Mouse (Mus musculus) CH12.LX (cell line): ENCODE results near the gene Gm49342. TPM values are rescaled to one million over a fixed set of nuclear protein-coding genes. Genes with fewer than 3 reads are reported as not detected.

ENCODE experiments used
- DNase-seq: peaks from one replicate; pipeline ENCODE4 v3.0.0-alpha.2; 2013; ENCODE audit errors: extremely low read depth
- H3K27ac ChIP-seq: 2 replicates; pipeline ENCODE4 v1.5.1; 2012; ENCODE audit warnings: low read depth, mild to moderate bottlenecking, control low read depth, moderate library complexity; ENCODE audit not compliant: insufficient read depth
- H3K27me3 ChIP-seq: replicated peaks from 2 replicates; pipeline ENCODE3; 2012; ENCODE audit warnings: inconsistent platforms
- H3K36me3 ChIP-seq, 2 experiments: replicated peaks in 1 of 2; 2 replicates each; pipeline versions ENCODE3 to v1.6.1; 2012; ENCODE audit warnings: inconsistent platforms in 1 of 2, low read length in 1 of 2, mild to moderate bottlenecking in 1 of 2, mixed read lengths in 1 of 2, moderate library complexity in 1 of 2; ENCODE audit not compliant: control insufficient read depth in 1 of 2, insufficient read depth in 1 of 2
- H3K4me1 ChIP-seq, 2 experiments: 2 replicates each; pipeline ENCODE4 v1.6.1; 2012; ENCODE audit warnings: inconsistent platforms in 1 of 2, moderate library complexity in 1 of 2; ENCODE audit not compliant: insufficient read depth in 2 of 2, control insufficient read depth in 1 of 2
- H3K4me2 ChIP-seq: 2 replicates; pipeline ENCODE4 v1.6.1; 2012; ENCODE audit warnings: low read depth, mild to moderate bottlenecking, control low read depth; ENCODE audit not compliant: poor library complexity, insufficient read depth, severe bottlenecking
- H3K4me3 ChIP-seq, 3 experiments: fragments of 150-350 bp in 1 of 3; sonication (generic) in 1 of 3; replicated peaks in 1 of 3; 2 replicates each; pipeline versions ENCODE3 to v1.5.1; 2011 to 2012; ENCODE audit warnings: low read depth in 2 of 3, low read length in 2 of 3, mild to moderate bottlenecking in 2 of 3, moderate library complexity in 2 of 3, control low read depth in 1 of 3, improper control_type of control experiment in 1 of 3, inconsistent platforms in 1 of 3, mixed read lengths in 1 of 3; ENCODE audit not compliant: poor library complexity in 1 of 3
- H3K79me2 ChIP-seq: replicated peaks from 2 replicates; pipeline ENCODE4 v1.6.1; 2012; ENCODE audit warnings: mild to moderate bottlenecking, moderate library complexity; ENCODE audit not compliant: control insufficient read depth, poor library complexity, insufficient read depth, severe bottlenecking; ENCODE audit errors: extremely low read depth
- H3K9ac ChIP-seq: 2 replicates; pipeline ENCODE4 v1.6.1; 2012; ENCODE audit warnings: low read depth, mild to moderate bottlenecking, control low read depth, moderate library complexity; ENCODE audit not compliant: insufficient read depth
- H3K9me3 ChIP-seq: replicated peaks from 2 replicates; pipeline ENCODE3; 2012; ENCODE audit warnings: low read length, inconsistent platforms, mixed read lengths
- BHLHE40 ChIP-seq: IDR thresholded peaks from 2 replicates; pipeline ENCODE4 v1.6.1; 2011; ENCODE audit warnings: mild to moderate bottlenecking, low read depth, low read length, improper control_type of control experiment
- CHD1 ChIP-seq: IDR thresholded peaks from 2 replicates; pipeline ENCODE4 v1.6.1; 2012; ENCODE audit warnings: low read depth, low read length, improper control_type of control experiment, inconsistent platforms
- CTCF ChIP-seq, 2 experiments: IDR thresholded peaks in 1 of 2; conservative IDR thresholded peaks in 1 of 2; 2 replicates each; pipeline ENCODE4 v1.5.1; 2011 to 2012; ENCODE audit warnings: low read depth in 2 of 2, low read length in 2 of 2, improper control_type of control experiment in 1 of 2, inconsistent platforms in 1 of 2, mild to moderate bottlenecking in 1 of 2, moderate library complexity in 1 of 2
- E2F4 ChIP-seq: IDR thresholded peaks from 2 replicates; pipeline ENCODE4 v1.6.1; 2011; ENCODE audit warnings: low read depth, low read length, improper control_type of control experiment; ENCODE audit not compliant: insufficient replicate concordance
- ELF1 ChIP-seq: IDR thresholded peaks from 2 replicates; pipeline ENCODE4 v1.6.1; 2014; ENCODE audit warnings: low read depth, mild to moderate bottlenecking, inconsistent platforms, low read length, improper control_type of control experiment
- EP300 ChIP-seq: IDR thresholded peaks from 2 replicates; pipeline ENCODE4 v1.6.1; 2011; ENCODE audit warnings: low read length, improper control_type of control experiment
- ETS1 ChIP-seq: conservative IDR thresholded peaks from 2 replicates; pipeline ENCODE4 v1.6.1; 2012; ENCODE audit warnings: low read depth, mild to moderate bottlenecking, inconsistent platforms, low read length, improper control_type of control experiment, moderate library complexity
- HCFC1 ChIP-seq: IDR thresholded peaks from 2 replicates; pipeline ENCODE4 v1.6.1; 2012; ENCODE audit warnings: low read depth, mild to moderate bottlenecking, inconsistent platforms, low read length, improper control_type of control experiment
- IRF4 ChIP-seq: IDR thresholded peaks from 2 replicates; pipeline ENCODE4 v1.6.1; 2014; ENCODE audit warnings: low read depth, mild to moderate bottlenecking, inconsistent platforms, low read length, improper control_type of control experiment
- JUND ChIP-seq: conservative IDR thresholded peaks from 2 replicates; pipeline ENCODE4 v1.6.1; 2011; ENCODE audit warnings: low read depth, low read length, improper control_type of control experiment
- KAT2A ChIP-seq: IDR thresholded peaks from 2 replicates; pipeline ENCODE4 v1.6.1; 2012; ENCODE audit warnings: low read length, improper control_type of control experiment, inconsistent platforms; ENCODE audit not compliant: insufficient replicate concordance
- MAFK ChIP-seq: IDR thresholded peaks from 2 replicates; pipeline ENCODE4 v1.6.1; 2011; ENCODE audit warnings: low read length, improper control_type of control experiment; ENCODE audit not compliant: insufficient replicate concordance
- MAX ChIP-seq: IDR thresholded peaks from 2 replicates; pipeline ENCODE4 v1.6.1; 2011; ENCODE audit warnings: low read length, improper control_type of control experiment
- MAZ ChIP-seq: IDR thresholded peaks from 2 replicates; pipeline ENCODE4 v1.6.1; 2012; ENCODE audit warnings: low read depth, mild to moderate bottlenecking, inconsistent platforms, low read length, improper control_type of control experiment, moderate library complexity
- MEF2A ChIP-seq: IDR thresholded peaks from 2 replicates; pipeline ENCODE4 v1.6.1; 2014; ENCODE audit warnings: low read depth, mild to moderate bottlenecking, inconsistent platforms, low read length, improper control_type of control experiment, borderline replicate concordance
- MXI1 ChIP-seq: IDR thresholded peaks from 2 replicates; pipeline ENCODE4 v1.6.1; 2011; ENCODE audit warnings: mild to moderate bottlenecking, low read depth, low read length, improper control_type of control experiment
- MYC ChIP-seq: IDR thresholded peaks from 2 replicates; pipeline ENCODE4 v1.6.1; 2011; ENCODE audit warnings: low read depth, mild to moderate bottlenecking, improper control_type of control experiment, low read length
- NELFE ChIP-seq: IDR thresholded peaks from 2 replicates; pipeline ENCODE4 v1.6.1; 2011; ENCODE audit warnings: low read depth, low read length, improper control_type of control experiment
- NRF1 ChIP-seq: IDR thresholded peaks from 2 replicates; pipeline ENCODE4 v1.6.1; 2014; ENCODE audit warnings: low read depth, mild to moderate bottlenecking, inconsistent platforms, low read length, improper control_type of control experiment, moderate library complexity
- POLR2A ChIP-seq: IDR thresholded peaks from 2 replicates; pipeline ENCODE4 v1.6.1; 2011; ENCODE audit warnings: low read depth, mild to moderate bottlenecking, improper control_type of control experiment, low read length
- RAD21 ChIP-seq: IDR thresholded peaks from 2 replicates; pipeline ENCODE4 v1.6.1; 2011; ENCODE audit warnings: low read depth, mild to moderate bottlenecking, low read length, improper control_type of control experiment, moderate library complexity
- RCOR1 ChIP-seq: conservative IDR thresholded peaks from 2 replicates; pipeline ENCODE4 v1.6.1; 2012; ENCODE audit warnings: low read depth, mild to moderate bottlenecking, inconsistent platforms, low read length, improper control_type of control experiment
- SIN3A ChIP-seq: IDR thresholded peaks from 2 replicates; pipeline ENCODE4 v1.6.1; 2012; ENCODE audit warnings: low read length, improper control_type of control experiment, inconsistent platforms
- SMC3 ChIP-seq: IDR thresholded peaks from 2 replicates; pipeline ENCODE4 v1.6.1; 2011; ENCODE audit warnings: low read depth, low read length, improper control_type of control experiment
- TBP ChIP-seq: conservative IDR thresholded peaks from 2 replicates; pipeline ENCODE4 v1.6.1; 2011; ENCODE audit warnings: low read depth, low read length, improper control_type of control experiment
- TCF12 ChIP-seq: IDR thresholded peaks from 2 replicates; pipeline ENCODE4 v1.6.1; 2014; ENCODE audit warnings: low read depth, mild to moderate bottlenecking, inconsistent platforms, low read length, improper control_type of control experiment
- UBTF ChIP-seq: IDR thresholded peaks from 2 replicates; pipeline ENCODE4 v1.6.1; 2012; ENCODE audit warnings: low read depth, mild to moderate bottlenecking, inconsistent platforms, low read length, improper control_type of control experiment, moderate library complexity
- USF1 ChIP-seq: IDR thresholded peaks from 2 replicates; pipeline ENCODE4 v1.6.1; 2014; ENCODE audit warnings: low read depth, mild to moderate bottlenecking, inconsistent platforms, low read length, improper control_type of control experiment
- ZC3H11A ChIP-seq: IDR thresholded peaks from 2 replicates; pipeline ENCODE4 v1.6.1; 2012; ENCODE audit warnings: low read depth, mild to moderate bottlenecking, inconsistent platforms, low read length, improper control_type of control experiment
- ZKSCAN1 ChIP-seq: IDR thresholded peaks from 2 replicates; pipeline ENCODE4 v1.6.1; 2012; ENCODE audit warnings: low read depth, inconsistent platforms, low read length, improper control_type of control experiment, borderline replicate concordance
- ZMIZ1 ChIP-seq: IDR thresholded peaks from 2 replicates; pipeline ENCODE4 v1.6.1; 2012; ENCODE audit warnings: low read depth, mild to moderate bottlenecking, inconsistent platforms, low read length, improper control_type of control experiment
- ZNF384 ChIP-seq: IDR thresholded peaks from 2 replicates; pipeline ENCODE4 v1.6.1; 2012; ENCODE audit warnings: low read depth, low read length, improper control_type of control experiment, inconsistent platforms
- dilution Hi-C: fragments of 300-500 bp; cut with MboI; formaldehyde crosslinking; loops from 2 replicates; pipeline ENCODE4 v1.14.3; 2020; ENCODE audit warnings: low sequenced_read_pairs; ENCODE audit not compliant: extremely low pct_unique_long_range_greater_than_20kb, extremely low pct_ligation_motif_present
- in situ Hi-C: fragments of 300-500 bp; cut with MboI; formaldehyde crosslinking; loops from 3 replicates; pipeline ENCODE4 v1.14.3; 2019; ENCODE audit warnings: low sequenced_read_pairs, low pct_ligation_motif_present, low pct_unique_long_range_greater_than_20kb, mixed read lengths
- polyA plus RNA-seq: library from polyadenylated mRNA; unstranded; fragments of >175 nt; gene quantifications from 2 replicates; pipeline ENCODE4 v1.2.1, GENCODE M21; 2012; ENCODE audit warnings: low read depth; ENCODE audit not compliant: insufficient read length
- total RNA-seq, 2 experiments: library from RNA; depleted of rRNA; stranded (reverse); fragments of 300-350 nt in 1 of 2; fragments of >200 nt in 1 of 2; gene quantifications; 2 replicates each; pipeline ENCODE4 v1.2.3; 2012 to 2014

Gm49342 gene
- total and polyA plus RNA-seq, 3 experiments: 50.6 to 120 TPM; not detected in 1

GRCm38 (mm10) chr14:50927366-50927765, 17.0 kb upstream of the Gm49342 start:
- Histone ChIP-seq H3K36me3 (peaks cover 27 to 40% of the 10 kb centered on the region in 2 experiments), H3K9me3 (no peaks in the 10 kb centered on the region), H3K27me3 (no peaks in the 10 kb centered on the region), H3K4me2 (no peak overlapping the region), H3K4me1 (peaks cover 0 to 55% of the 10 kb centered on the region in 2 experiments; a peak in 2 of 4 replicates), H3K4me3 (no peak overlapping the region), H3K9ac (no peak overlapping the region), H3K79me2 (peaks cover 19% of the 10 kb centered on the region), H3K27ac (no peak overlapping the region)
- DNase-seq: no peak
- TF ChIP-seq USF1 (no peak), RAD21 (no peak), CTCF (conservative IDR thresholded peaks at IDR 0.05 in 1 of 2, IDR thresholded peaks at IDR 0.05 in 1 of 2; ENCODE audit: low read depth in 2 of 2, low read length in 2 of 2) (no peak)
- dilution Hi-C loops (no loop called here), in situ Hi-C loops (no loop called here)

- peak; percentile 76 for DNase-seq
- Histone ChIP-seq H3K27me3 (no peaks in the 10 kb centered on the region), H3K4me3 (peak overlapping the region; percentile 86 to 94 (median 90)), H3K9me3 (no peaks in the 10 kb centered on the region), H3K4me2 (peak overlapping the region; percentile 64), H3K36me3 (peaks cover 35 to 55% of the 10 kb centered on the region in 2 experiments), H3K27ac (peak overlapping the region; percentile 90), H3K79me2 (peaks cover 19% of the 10 kb centered on the region), H3K4me1 (peaks cover 0 to 51% of the 10 kb centered on the region in 2 experiments; a peak in 2 of 4 replicates), H3K9ac (peak overlapping the region; percentile 90)
- dilution Hi-C loops (no loop called here), in situ Hi-C loops (loop anchor here (5.0 to 10.0 kb wide), 2 partner anchors 123 to 135 kb away; partner anchors contain the start of genes Ccnb1ip1 and Parp2)
- TF ChIP-seq MAX (peak; percentile 54), IRF4 (peak; percentile 93), KAT2A (0 out of 2 replicates have a peak, but pooled peaks have one; percentile 40), MYC (peak; percentile 57; the same call in 1 of the 2 replicates), MAZ (peak; percentile 63; the same call in 1 of the 2 replicates), ETS1 (peak; percentile 59), BHLHE40 (peak; percentile 76), RCOR1 (no peak), MAFK (0 out of 2 replicates have a peak, but pooled peaks have one; percentile 29), E2F4 (no peak), CTCF (conservative IDR thresholded peaks at IDR 0.05 in 1 of 2, IDR thresholded peaks at IDR 0.05 in 1 of 2; ENCODE audit: low read depth in 2 of 2, low read length in 2 of 2) (no peak), ZMIZ1 (no peak), TBP (0 out of 2 replicates have a peak, but pooled peaks have one; percentile 32), USF1 (no peak), ZKSCAN1 (no peak), MXI1 (peak; percentile 64; the same call in 1 of the 2 replicates), POLR2A (no peak), ELF1 (no peak; the same call in 1 of the 2 replicates), HCFC1 (peak; percentile 50; the same call in 1 of the 2 replicates), EP300 (peak; percentile 92), UBTF (no peak), NRF1 (peak; percentile 45; the same call in 1 of the 2 replicates), MEF2A (peak; percentile 87), CHD1 (no peak), SMC3 (no peak), ZNF384 (no peak), ZC3H11A (no peak), SIN3A (peak; percentile 93), JUND (no peak), NELFE (peak; percentile 24; the same call in 1 of the 2 replicates), RAD21 (no peak), TCF12 (peak; percentile 67)
Measured at GRCm38 (mm10) chr14:50929951-50930350, 14.4 kb upstream of the Gm49342 start.
